Mouse (Mus musculus): ENCODE data around the gene Nos3. TPM values are rescaled to one million over a fixed set of nuclear protein-coding genes. Genes with fewer than 3 reads are reported as not detected.

The Nos3 gene
- total RNA-seq, 2 experiments from 2014 or later, result 9.1 to 16.3 TPM

DNA sequence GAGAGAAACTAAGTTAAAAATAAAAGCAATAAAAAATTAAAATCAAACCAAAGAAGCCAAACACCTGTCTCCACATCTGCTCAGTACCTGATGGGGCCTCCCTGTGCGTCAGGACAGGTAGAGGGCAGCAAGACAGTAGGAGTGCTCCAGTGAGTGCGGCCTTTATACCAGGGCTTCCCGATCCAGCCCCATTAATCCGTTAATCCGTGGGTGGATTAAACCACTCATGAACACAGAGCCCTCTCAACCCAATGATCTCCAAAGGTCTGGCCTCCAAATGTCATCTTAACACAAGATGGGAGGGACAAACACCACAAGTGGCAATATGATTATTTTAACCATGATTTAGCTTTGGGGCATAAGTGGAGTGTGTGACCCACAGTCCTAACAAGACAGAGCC, 9.2 kb downstream of the Nos3 start:
- DNase-seq (ENCODE audit: low spot score in 2 of 2), result no peak

DNA sequence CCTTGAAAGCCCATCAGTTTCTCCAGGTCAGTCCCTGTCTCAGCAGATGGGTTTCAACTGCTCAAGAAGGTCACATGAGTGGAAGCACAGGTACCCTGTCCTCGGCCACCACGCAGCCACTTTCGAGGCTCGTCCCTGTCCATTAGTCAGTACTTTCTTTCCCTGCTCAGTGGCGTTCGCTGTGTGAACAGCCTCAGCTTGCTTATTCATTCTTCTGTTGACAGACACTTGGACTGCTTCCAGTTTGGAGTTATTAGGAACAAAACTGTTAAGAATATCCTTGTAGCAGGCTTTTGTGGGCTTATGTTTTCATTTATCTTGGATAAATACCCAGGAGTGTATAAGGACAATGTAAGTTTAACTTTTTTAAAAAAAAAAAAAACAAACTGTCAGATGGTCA, 9.6 kb downstream of the Nos3 start:
- no peak for DNase-seq (ENCODE audit: low spot score in 2 of 2)

DNA sequence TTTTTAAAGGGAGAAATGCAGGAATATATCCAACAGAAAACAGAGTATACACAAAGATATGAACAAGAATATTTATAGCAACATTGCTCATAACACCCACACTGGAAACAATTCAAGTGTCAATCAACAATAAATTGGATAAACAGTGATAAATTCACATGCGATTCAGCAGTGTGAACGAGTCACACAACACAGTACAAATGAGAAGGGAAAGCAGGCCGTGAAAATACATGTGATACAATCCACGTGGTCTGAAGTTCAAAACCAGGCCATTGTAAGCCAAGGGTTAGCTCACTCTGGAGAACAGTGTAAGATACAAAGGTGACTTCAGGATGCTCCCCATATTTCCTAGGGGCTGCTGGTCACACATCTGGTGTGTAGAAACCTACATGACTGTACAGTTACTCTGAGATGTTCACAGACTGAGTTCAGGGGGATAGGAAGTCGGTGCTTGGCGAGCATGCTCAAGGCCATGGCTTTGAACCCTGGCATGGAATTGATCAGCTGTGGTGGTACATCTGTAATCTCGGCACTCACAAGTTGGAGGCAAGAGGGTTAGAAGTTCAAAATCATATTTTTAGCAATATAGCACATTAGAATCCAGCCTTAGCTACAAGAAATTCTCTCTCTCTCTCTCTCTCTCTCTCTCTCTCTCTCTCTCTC, 10.2 kb downstream of the Nos3 start:
- no peak for DNase-seq (ENCODE audit: low spot score in 2 of 2)

DNA sequence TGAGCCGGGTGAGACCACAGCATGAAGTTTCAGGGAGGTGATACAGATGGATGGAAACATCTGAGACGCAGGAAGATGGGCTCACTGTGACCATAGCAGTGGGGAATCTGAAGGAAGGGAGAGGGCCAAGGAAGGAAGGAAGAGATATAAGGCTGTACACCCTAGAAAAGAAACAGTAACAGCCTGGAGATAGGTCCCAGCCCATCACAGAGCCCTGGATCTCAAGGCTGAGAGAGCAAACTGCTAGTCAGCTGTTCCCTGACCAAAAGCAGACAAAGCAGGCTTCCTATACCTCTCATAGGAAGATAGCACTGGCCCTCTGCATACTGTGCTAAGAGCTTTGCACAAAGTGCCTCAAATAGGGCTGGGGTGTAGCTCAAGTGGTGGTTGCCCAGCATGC, 14.1 kb downstream of the Nos3 start:
- no peak for DNase-seq (ENCODE audit: low spot score in 2 of 2)

DNA sequence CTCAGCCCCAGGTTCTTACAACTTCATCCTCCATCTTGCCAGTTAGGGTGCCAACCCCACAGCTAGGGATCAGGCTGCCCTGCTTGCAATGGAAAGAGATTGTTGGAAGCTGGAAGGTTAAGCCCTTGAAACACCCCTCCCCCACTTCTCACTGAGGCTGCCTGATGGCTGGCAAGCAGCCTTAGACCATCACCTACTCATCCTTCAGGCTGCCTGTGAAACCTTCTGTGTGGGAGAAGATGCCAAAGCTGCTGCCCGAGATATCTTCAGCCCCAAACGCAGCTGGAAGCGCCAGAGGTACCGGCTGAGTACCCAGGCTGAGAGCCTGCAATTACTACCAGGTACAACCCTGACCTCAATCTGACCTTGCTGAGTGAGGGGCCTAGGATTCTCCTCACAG, 14.9 kb downstream of the Nos3 start:
- DNase-seq (ENCODE audit: low spot score in 2 of 2), result no peak

DNA sequence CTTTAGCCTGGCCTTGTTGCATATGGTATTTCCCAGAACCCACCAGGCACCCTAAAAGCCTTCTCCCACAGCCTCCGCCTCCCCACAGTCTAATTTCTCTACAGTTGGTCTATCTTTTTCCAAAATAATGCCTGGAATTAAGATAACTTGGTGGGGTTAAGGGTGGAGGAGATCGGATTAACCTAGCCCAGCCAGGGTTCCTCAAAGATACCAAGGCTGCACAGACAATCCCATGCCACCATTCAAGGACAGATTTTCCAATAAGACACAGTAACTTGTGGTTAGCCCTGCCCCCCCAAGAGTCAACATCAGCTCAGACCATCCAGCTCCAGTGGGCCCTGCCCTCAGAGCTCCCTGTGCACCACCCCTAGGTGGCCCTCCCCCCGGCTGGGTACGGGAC, 15.9 kb downstream of the Nos3 start:
- no peak for DNase-seq (ENCODE audit: low spot score in 2 of 2)

DNA sequence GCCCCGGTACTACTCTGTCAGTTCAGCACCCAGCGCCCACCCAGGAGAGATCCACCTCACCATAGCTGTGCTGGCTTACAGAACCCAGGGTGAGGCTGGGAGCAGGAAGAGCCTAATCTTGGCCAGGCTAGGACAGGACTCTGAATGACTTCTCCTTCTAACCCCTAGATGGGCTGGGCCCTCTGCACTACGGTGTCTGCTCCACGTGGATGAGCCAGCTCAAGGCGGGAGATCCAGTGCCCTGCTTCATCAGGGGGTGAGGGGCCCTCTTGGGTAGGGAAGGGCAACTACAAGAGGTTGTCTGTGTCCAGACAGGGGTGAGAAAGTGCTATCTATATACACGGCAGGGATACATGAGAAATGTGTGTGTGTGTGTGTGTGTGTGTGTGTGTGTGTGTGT, 16.9 kb downstream of the Nos3 start:
- no peak for DNase-seq (ENCODE audit: low spot score in 2 of 2)

DNA sequence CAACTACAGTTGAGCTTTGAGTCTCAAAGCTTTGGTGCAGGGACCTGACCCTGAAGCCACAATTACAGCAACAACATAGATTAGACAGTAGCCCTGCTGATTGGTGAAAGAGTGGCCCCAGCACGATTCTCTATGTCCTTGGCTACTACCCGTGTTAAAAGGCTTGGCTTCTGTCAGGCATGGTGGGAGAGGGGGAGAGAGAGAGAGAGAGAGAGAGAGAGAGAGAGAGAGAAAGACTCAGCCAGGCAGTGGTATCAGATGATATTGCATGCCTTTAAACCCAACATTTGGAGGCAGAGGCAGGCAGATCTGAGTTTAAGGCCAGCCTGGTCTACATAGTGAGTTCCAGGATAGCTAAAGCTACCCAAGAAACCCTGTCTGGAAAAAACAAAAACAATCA, 17.4 kb downstream of the Nos3 start:
- no peak for DNase-seq (ENCODE audit: low spot score in 2 of 2)

DNA sequence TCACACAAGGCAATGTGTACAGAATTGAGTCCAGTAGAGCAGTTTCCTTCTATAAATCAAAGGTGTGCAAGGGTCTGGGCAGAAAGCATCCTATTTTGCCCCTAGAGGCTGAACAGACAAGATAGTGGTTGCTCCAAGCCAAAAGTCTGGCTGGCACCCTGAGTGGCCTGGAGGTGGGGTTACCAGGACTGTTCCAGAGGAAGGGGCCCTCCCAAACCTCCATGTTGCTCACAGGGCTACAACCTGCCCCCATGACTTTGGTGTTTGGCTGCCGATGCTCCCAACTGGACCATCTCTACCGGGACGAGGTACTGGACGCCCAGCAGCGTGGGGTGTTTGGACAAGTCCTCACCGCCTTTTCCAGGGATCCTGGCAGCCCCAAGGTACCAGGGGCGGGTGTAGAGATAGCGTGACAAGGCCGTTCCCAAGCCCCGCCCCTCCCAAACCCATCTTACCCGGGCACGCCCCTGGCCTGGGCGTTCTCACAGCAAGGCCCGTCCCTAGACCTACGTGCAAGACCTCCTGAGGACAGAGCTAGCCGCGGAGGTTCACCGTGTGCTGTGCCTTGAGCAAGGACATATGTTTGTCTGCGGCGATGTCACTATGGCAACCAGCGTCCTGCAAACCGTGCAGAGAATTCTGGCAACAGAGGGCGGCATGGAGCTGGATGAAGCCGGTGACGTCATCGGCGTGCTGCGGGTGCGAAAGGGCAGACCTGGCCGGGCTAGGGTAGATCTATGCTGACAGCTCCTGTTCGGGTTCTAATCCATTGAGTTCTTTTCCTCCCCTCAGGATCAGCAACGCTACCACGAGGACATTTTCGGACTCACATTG, 18.6 kb downstream of the Nos3 start:
- DNase-seq (ENCODE audit: low spot score in 2 of 2), result peak; percentile 86 to 87

DNA sequence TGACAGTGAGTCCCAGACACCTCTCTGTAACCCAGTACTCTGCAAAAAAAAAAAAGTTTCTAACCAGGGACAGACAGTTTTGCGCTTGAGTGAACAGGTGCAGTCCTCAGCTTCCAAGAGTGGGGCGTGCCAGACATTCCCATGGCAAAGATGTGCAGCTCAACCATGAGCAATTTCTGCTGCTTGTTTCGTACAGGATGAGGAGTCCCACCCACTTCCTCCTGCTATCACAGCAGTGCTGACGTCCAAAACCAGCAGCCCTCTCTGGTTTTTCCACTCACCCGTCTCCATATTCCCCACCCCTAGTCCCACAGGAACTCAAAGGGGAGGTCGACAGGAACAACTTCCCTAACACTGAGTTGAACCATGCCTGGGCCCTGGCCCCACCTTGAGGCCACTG, 19.8 kb downstream of the Nos3 start:
- DNase-seq (ENCODE audit: low spot score in 2 of 2), result no peak

DNA sequence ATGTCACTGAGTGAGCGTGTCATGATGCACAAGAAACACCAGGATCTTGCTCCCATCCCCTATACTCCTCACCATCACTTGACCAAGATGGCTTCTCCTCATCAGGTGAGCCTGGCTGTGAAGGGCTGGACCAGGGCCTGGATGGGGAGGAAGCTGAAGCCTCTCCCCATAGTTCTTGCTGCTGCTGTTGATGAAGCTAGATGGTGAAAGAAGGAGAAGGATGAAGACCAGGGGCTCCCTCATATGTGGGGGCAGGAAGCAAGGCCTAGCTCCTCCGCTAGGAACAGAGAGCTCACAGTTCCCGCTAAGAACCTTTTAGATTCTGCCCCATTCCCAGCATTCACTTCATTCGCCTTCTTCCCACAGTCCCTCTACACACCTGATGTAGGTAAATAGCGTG, 20.8 kb downstream of the Nos3 start:
- no peak for DNase-seq (ENCODE audit: low spot score in 2 of 2)

DNA sequence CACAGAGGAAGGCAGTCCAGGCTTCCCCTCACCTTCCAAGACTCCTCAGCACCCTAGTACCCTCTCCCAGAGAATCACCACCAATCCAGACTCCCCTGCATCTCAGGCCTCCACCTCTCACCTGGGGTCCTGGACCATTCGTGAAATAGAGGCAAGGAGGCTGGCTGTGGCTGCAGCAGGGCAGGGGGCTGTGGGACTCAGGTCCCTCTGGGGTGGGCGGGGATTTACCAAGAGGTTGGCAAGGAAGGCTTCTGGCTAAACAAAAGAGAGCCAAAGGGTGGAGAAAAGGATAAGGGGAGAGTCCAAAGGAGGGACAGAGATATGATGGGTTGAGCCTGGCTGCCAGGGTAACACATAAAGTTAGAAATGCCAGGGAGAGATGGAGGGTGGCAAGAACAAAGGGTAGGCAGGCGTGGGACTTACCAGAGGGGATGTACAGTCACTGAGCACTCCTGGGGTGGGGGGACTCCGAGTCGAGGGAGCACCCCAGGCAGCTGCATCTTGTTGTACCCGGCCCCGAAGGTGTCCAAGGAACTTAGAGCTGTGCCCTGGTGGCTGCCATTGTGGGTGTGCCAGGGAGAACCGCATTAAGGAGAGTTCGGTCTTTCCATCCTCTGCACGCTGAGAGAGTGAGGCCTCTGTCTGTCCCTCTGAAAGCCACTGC, 21.4 kb downstream of the Nos3 start:
- DNase-seq (ENCODE audit: low spot score in 2 of 2), result no peak

DNA sequence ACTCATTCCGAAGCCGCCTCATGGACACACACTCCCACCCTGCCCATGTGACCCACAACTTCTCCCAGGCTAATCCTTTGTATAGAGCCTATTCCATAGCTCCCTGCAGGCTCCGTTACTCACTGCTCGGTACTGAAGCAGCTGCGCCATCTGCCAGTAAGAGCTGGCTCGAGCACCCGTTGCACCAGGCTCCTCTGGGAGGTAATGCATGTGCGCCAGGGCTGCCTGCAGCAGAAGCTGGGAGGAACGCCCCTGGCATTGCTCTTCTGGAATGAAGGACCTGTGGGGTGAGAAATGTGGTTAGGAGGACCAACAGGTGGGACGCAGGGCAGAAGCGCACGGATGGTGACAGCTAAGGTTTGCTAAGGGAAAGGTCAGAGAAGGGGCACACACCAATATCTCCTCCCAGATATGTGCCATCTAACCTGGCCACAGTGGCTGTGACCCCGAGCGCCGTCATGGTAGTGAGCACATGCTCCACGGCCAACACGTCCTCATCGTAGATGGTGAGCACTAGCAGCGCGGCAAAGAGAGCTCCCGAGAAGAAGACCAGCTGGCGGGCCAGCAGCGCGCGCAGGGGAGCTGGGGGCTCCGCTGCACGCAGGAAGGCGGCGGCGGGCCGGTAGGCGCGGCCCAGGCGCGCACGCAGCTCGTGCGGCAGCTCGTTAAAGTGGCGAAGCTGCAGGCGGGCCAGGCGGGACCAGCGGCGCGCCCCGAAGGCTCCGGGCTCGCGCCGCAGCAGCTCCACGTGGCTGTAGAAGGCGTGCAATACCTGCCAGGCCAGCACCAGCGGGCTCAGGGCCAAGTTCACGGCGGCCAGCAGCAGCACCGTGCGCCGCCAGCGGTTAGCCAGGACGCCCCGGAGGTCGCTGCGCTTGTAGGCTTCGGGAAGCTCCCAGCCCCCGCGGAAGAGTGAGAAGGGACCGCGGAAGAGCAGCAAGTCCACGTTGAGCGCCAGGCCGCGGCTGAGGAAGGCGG, 22.9 kb downstream of the Nos3 start:
- DNase-seq (ENCODE audit: low spot score in 2 of 2), result peak; percentile 52 to 59

DNA sequence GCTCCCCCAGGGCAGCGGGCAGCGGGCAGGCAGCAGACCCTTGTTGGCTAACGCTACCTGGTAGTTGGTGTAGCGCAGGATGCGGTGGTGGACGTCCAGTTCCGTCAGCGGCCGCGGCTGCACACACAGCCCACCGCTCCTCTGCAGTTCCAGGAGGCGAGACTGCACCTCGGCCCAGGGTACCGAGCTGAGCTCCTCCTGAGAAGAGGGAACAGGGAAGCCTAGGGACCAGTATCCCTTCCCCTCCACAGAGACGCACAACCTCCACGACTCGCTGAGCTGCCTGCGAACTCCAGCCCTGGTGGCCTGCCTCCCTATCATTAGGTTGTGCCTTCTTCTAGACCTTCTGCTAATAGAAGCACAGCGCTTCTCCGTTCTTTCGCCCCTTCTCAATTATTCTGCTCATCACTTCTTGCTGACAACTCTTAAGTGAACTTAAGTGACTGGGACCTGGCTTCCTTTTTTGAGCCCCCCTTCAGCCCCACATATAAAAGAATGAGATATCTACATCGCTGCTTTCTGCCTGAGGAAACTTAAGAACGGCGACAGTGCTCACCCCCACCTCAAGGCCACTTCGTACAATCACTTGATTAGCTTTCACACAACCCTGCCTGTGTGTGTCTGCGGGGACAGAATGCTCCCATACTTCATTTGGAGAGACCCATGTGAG, 23.8 kb downstream of the Nos3 start:
- DNase-seq (ENCODE audit: low spot score in 2 of 2), result no peak

DNA sequence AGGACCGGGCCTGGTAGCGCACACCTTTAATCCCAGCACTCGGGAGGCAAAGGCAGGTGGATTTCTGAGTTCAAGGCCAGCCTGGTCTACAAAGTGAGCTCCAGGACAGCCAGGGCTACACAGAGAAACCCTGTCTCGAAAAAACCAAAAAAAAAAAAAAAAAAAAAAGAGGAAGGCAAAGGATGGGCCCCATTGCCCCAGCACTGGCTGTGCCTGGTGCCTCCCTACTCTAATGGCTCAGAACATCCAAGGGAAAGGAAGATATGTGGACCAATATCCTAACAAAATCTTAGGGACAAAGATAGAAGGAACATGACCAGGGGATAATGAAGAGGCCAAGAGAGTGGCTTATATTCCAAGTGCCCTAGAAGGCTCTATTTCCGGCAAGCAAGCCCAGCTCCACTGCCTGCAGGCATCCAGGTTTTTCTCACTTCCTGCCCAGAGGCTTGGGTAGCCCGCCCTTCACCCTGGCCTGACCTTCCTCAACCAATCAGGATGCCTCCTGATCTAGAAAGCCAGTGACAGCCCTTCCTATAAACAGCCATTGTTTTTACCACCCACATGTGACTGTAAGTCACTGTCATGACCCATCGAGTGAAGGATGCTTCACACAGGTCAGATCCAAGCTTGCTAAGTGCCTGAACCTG, 24.5 kb downstream of the Nos3 start:
- no peak for DNase-seq (ENCODE audit: low spot score in 2 of 2)

DNA sequence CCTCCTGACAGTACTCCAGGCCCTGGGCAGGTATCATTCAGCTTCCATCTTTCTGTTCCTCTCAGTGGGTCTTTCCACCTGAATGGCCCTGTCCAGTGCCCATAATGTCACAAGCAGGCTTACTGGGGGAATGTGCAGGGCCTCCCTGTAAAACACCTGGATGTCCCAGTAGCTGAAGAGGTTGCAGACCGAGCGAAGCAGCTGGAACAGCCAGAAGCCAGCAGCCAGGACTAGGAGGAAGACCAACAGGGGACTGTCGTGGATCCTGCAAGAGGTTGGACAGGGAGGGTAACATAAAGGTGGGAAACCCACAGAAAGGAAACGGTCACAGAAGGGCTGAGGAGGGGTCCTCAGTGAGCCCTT, 25.0 kb downstream of the Nos3 start:
- DNase-seq (ENCODE audit: low spot score in 2 of 2), result no peak

DNA sequence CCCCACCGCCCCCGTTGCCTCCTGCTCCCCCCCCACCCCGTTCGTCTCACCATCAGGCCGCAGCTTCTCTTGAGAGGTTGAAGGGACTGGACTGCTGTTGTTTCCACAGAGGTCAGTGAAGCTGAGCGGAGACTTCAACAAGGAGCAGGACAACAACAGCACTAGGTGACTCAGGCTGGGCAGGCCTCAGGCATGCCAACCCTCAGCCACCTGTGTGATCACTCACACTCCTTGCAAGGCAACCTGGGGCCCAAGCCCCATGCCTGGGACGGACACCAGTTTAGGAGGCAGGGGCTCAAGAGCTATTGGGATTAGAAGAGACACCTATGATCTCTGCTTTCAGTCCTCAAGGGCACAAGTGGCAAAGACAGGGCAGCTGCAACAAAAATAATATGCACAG, 27.3 kb downstream of the Nos3 start, which contains the start of gene Atg9b:
Gene Atg9b (minus strand): TSS at position 280 of the 400 bp plus-strand sequence.
- no peak for DNase-seq (ENCODE audit: low spot score in 2 of 2)

DNA sequence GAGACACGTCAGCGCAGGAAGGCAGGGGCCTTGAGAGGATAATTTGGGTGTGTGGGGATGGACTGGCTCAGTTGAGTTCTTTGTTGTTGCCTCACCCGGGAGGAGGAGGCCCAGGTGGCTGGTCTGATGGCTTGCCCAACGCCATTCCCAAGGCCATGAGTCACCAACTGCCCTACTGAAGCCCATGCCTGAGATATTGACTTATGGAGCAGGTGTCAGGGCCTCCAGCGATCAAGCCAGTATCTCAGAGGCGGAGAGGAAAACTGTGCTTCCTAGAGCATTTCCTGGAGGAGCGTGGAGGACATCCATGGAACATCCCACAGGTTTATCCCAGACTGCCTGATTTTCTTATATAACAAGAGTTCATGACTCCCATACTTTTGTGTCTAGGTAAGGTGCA, 28.1 kb downstream of the Nos3 start:
- DNase-seq (ENCODE audit: low spot score in 2 of 2), result no peak

DNA sequence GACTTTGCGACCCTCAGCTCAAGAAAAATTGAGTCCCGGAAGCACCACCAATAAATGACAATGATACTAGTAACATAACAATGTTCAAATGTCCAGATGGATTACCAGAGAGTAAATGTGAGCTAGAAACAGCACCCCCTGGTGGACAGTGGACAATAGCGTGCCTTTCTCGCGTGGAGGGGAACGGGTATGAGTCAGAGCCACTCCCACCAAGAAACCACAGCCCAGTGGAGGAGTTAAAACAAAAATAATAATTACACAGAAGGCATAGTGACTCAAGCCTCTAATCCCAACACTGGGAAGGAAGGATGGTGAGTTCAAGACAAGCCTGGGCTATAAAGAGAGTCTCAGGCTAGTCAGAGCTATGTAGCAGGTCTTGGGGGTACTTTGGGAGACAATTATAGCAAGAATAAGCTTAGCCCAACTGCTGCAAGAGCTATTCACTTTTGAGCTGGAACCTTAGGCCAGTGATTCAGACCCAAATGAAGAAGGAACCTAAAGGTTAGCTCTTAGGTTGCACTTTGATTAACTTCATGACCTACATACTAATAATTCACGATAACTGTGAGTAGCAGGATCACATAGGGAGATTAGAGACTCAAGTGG, 28.9 kb downstream of the Nos3 start, which contains the start of gene Abcb8:
Gene Abcb8 (plus strand): TSS at position 272 of the 606 bp plus-strand sequence.
- peak; percentile 82 to 83 for DNase-seq (ENCODE audit: low spot score in 2 of 2)
